Mouse (Mus musculus) heart, embryonic 16.5 days (tissue): ENCODE data around the gene Tmem82. TPM values are rescaled to one million over a fixed set of nuclear protein-coding genes. Genes with fewer than 3 reads are reported as not detected.

Experiments
- ATAC-seq: fragments of 200-750 bp; cut with Nextera tagmentation; replicated peaks from 2 replicates; pipeline ENCODE4 v1.8.0; 2017; ENCODE audit warnings: moderate number of reproducible peaks; ENCODE audit not compliant: insufficient read depth, low FRiP score; ENCODE audit errors: extremely low read depth
- H3K27ac ChIP-seq: fragments of 300-500 bp; sonication (generic); 2 replicates; pipeline ENCODE4 v1.5.1; 2014; ENCODE audit warnings: mild to moderate bottlenecking, low read length, control low read depth, moderate library complexity
- H3K27me3 ChIP-seq: fragments of 300-500 bp; sonication (generic); 2 replicates; pipeline ENCODE4 v1.6.1; 2014; ENCODE audit warnings: low read length, mixed read lengths; ENCODE audit not compliant: control insufficient read depth, insufficient read depth
- H3K36me3 ChIP-seq: fragments of 300-500 bp; sonication (generic); 2 replicates; pipeline ENCODE4 v1.6.1; 2014; ENCODE audit not compliant: control insufficient read depth, insufficient read depth
- H3K4me1 ChIP-seq: fragments of 300-500 bp; sonication (generic); 2 replicates; pipeline ENCODE4 v1.6.1; 2014; ENCODE audit warnings: low read length, mixed read lengths; ENCODE audit not compliant: control insufficient read depth, insufficient read depth
- H3K4me2 ChIP-seq: fragments of 300-500 bp; sonication (generic); 2 replicates; pipeline ENCODE4 v1.6.1; 2014; ENCODE audit warnings: low read depth, mild to moderate bottlenecking, control low read depth, low read length
- H3K4me3 ChIP-seq: fragments of 300-500 bp; sonication (generic); 2 replicates; pipeline ENCODE4 v1.5.1; 2014; ENCODE audit warnings: mild to moderate bottlenecking, control low read depth, low read length
- H3K9ac ChIP-seq: fragments of 300-500 bp; sonication (generic); 2 replicates; pipeline ENCODE4 v1.6.1; 2014; ENCODE audit warnings: low read length, control low read depth
- H3K9me3 ChIP-seq: fragments of 300-500 bp; sonication (generic); replicated peaks from 2 replicates; pipeline ENCODE4 v1.6.1; 2016; ENCODE audit warnings: low read length; ENCODE audit not compliant: control insufficient read depth
- WGBS: fragments of 180-500 bp; shearing (Covaris S2); extraction: QIAGEN DNeasy Blood & Tissue Kit; methylation state at CpG from one replicate; pipeline ENCODE4 v1.1.7; 2014; 5-methylcytosine and 5-hydroxymethylcytosine counted together
- polyA plus RNA-seq: library from polyadenylated mRNA; unstranded; fragments of >200 nt; fragmentation: Nextera tagmentation; extraction: Ambion mirVana; gene quantifications from 2 replicates; pipeline ENCODE4 v1.2.1, GENCODE M21; 2015

Gene Tmem82
- polyA plus RNA-seq, 1 experiment from 2014 or later: 1.1 TPM

DNA sequence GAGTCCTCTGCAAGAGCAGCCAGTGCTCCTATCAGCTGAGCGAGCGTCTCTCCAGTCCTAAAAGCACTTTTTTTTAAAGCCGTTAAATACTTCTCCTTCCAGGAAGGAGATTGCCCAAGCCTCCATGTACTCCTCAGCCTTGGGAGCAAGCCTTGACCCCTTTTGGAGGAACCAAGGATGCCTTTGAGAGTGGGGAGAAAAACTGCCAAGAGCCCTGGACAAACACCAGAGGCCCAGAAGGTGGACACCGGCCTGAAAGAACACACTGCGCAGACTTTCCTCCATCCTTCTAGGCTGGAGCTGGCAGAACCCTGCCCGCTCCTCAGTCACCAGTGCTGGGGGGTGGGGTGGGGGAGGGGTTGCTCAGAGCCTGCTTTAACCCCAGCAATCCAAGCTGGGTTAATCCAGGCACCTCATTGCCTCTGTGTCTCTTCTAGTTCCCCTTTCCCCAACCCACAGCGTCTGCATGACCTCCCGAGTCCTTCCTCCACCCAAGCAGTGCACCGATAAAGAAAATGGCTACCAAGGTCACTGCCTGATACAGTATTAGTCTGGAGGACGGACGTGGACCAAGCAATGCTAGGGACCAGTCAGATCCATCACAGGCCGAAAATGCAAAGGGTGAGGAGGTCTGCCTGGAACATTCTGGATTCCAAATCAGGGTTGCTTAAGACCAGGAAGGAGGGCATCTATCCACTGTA lies 37.6 kb upstream of the Tmem82 start:
- Histone ChIP-seq H3K4me2 (no peak overlapping the region), H3K4me3 (no peak overlapping the region), H3K9ac (0 out of 2 replicates have a peak overlapping the region, but pooled peaks have one; percentile 20), H3K27ac (peak overlapping the region; percentile 64), H3K27me3 (no peaks in the 10 kb centered on the region), H3K4me1 (peaks cover 21% of the 10 kb centered on the region), H3K9me3 (no peaks in the 10 kb centered on the region), H3K36me3 (peaks cover 7% of the 10 kb centered on the region; the same call in 1 of the 2 replicates)
- ATAC-seq: no peak; the same call in 1 of the 2 replicates
- WGBS: 70% methylated on average over 12 of the region's 12 CpGs

- Histone ChIP-seq H3K27me3 (no peaks in the 10 kb centered on the region), H3K36me3 (no peaks in the 10 kb centered on the region), H3K9me3 (no peaks in the 10 kb centered on the region), H3K4me3 (no peak overlapping the region), H3K27ac (peak overlapping the region; percentile 34; the same call in 1 of the 2 replicates), H3K4me2 (no peak overlapping the region), H3K9ac (no peak overlapping the region), H3K4me1 (peaks cover 21% of the 10 kb centered on the region)
- no peak for ATAC-seq
- 70% methylated on average over 6 of the region's 6 CpGs for WGBS
Measured at GRCm38 (mm10) chr4:141654509-141654908, 36.1 kb upstream of the Tmem82 start.

DNA sequence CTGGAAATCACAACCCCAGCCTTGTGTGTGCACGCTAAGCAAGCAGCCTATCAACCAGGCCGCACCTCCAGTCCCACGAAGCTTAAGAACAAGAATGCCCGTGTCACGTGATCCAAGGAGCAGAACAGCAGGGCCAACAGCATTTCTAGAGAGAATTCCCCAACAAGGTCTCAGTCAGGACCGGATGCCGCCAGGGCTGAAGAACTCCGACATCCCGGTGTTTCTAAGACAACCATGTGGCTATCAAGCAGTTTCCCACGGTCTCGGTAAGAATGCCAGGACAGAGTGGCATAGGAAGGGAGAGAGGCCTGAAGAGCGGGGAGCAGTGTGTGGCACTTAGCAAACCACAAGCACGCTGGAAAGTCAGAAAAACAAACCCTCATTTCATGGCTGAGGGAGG lies 35.4 kb upstream of the Tmem82 start:
- H3K4me3 ChIP-seq: no peak overlapping the region
- H3K9ac ChIP-seq: no peak overlapping the region
- H3K27ac ChIP-seq: peak overlapping the region; percentile 34; the same call in 1 of the 2 replicates
- no peak overlapping the region for H3K4me2 ChIP-seq
- H3K4me1 ChIP-seq: peaks cover 27% of the 10 kb centered on the region
- H3K36me3 ChIP-seq: no peaks in the 10 kb centered on the region
- no peaks in the 10 kb centered on the region for H3K27me3 ChIP-seq
- 83% methylated on average over 13 of the region's 13 CpGs for WGBS
- H3K9me3 ChIP-seq: no peaks in the 10 kb centered on the region
- no peak for ATAC-seq

DNA sequence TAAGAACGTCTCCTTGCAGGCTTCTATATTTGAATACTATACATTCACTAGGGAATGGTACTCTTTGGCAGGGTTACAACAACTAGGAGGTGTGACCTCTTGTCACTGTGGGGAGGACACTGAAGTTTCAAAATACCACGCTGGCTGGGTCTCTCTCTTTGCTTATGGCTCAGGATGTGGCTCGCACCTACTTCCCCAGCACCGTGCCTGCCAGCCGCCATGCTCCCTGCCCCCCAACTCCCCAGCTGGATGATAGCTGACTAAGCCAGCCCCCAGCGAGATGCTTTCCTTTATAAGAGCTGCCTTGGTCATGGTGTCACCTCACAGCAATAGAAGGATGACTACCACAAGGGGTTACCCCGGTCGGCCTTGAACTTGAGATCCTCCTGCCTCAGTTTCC lies 34.6 kb upstream of the Tmem82 start:
- Histone ChIP-seq H3K9ac (no peak overlapping the region), H3K4me1 (peaks cover 29% of the 10 kb centered on the region), H3K36me3 (no peaks in the 10 kb centered on the region), H3K4me3 (no peak overlapping the region), H3K27ac (no peak overlapping the region), H3K4me2 (no peak overlapping the region), H3K27me3 (no peaks in the 10 kb centered on the region), H3K9me3 (no peaks in the 10 kb centered on the region)
- WGBS: 72% methylated on average over 8 of the region's 8 CpGs
- no peak for ATAC-seq

- H3K27me3 ChIP-seq: no peaks in the 10 kb centered on the region
- peaks cover 5% of the 10 kb centered on the region for H3K36me3 ChIP-seq
- no peak for ATAC-seq
- no peak overlapping the region for H3K27ac ChIP-seq
- H3K4me2 ChIP-seq: no peak overlapping the region
- WGBS: 83% methylated on average over 10 of the region's 10 CpGs
- H3K4me3 ChIP-seq: no peak overlapping the region
- no peak overlapping the region for H3K9ac ChIP-seq
- peaks cover 26% of the 10 kb centered on the region for H3K4me1 ChIP-seq
- no peaks in the 10 kb centered on the region for H3K9me3 ChIP-seq
Measured at GRCm38 (mm10) chr4:141651944-141652343, 33.5 kb upstream of the Tmem82 start.

DNA sequence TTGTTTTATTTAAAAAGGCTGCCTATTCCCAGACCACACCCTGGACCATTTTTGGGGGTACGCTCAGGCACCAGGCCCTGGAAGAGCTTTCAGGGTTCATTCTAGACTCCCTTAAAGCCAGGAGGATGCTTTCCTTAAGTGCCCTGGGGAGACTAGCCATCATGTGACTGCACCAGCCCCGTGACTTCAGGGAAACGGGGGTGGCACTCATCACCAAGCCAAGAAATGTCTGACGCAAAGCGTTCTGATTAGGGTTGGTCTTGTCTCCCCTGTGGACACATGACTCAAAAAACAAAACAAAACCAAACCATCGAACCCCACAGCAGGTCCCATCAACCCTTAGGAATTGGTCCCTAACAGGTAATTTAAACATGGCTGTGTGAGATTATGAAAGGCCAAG lies 32.9 kb upstream of the Tmem82 start:
- Histone ChIP-seq H3K9me3 (no peaks in the 10 kb centered on the region), H3K4me2 (no peak overlapping the region), H3K4me3 (no peak overlapping the region), H3K27ac (no peak overlapping the region), H3K27me3 (no peaks in the 10 kb centered on the region), H3K36me3 (peaks cover 6% of the 10 kb centered on the region), H3K4me1 (peaks cover 24% of the 10 kb centered on the region), H3K9ac (no peak overlapping the region)
- no peak for ATAC-seq
- 58% methylated on average over 6 of the region's 6 CpGs for WGBS

GRCm38 (mm10) chr4:141649244-141649643 lies 30.8 kb upstream of the Tmem82 start:
- no peak overlapping the region for H3K9ac ChIP-seq
- peaks cover 6% of the 10 kb centered on the region for H3K36me3 ChIP-seq
- no peak overlapping the region for H3K27ac ChIP-seq
- WGBS: 59% methylated on average over 6 of the region's 6 CpGs
- H3K9me3 ChIP-seq: no peaks in the 10 kb centered on the region
- H3K4me3 ChIP-seq: no peak overlapping the region
- ATAC-seq: no peak
- no peaks in the 10 kb centered on the region for H3K27me3 ChIP-seq
- no peak overlapping the region for H3K4me2 ChIP-seq
- H3K4me1 ChIP-seq: peaks cover 16% of the 10 kb centered on the region

- H3K36me3 ChIP-seq: peaks cover 6% of the 10 kb centered on the region
- H3K4me1 ChIP-seq: peaks cover 24% of the 10 kb centered on the region
- no peaks in the 10 kb centered on the region for H3K9me3 ChIP-seq
- 79% methylated on average over 5 of the region's 5 CpGs for WGBS
- H3K27me3 ChIP-seq: no peaks in the 10 kb centered on the region
- 0 out of 2 replicates have a peak overlapping the region, but pooled peaks have one; percentile 36 for H3K27ac ChIP-seq
- no peak overlapping the region for H3K9ac ChIP-seq
- no peak overlapping the region for H3K4me3 ChIP-seq
- ATAC-seq: no peak
- no peak overlapping the region for H3K4me2 ChIP-seq
Measured at GRCm38 (mm10) chr4:141648262-141648661, 29.8 kb upstream of the Tmem82 start.

- H3K27me3 ChIP-seq: no peaks in the 10 kb centered on the region
- no peak for ATAC-seq
- H3K4me1 ChIP-seq: peaks cover 30% of the 10 kb centered on the region
- no peak overlapping the region for H3K4me3 ChIP-seq
- no peak overlapping the region for H3K27ac ChIP-seq
- no peak overlapping the region for H3K9ac ChIP-seq
- no peak overlapping the region for H3K4me2 ChIP-seq
- no peaks in the 10 kb centered on the region for H3K9me3 ChIP-seq
- peaks cover 6% of the 10 kb centered on the region for H3K36me3 ChIP-seq
- 88% methylated on average over 3 of the region's 3 CpGs for WGBS
Measured at GRCm38 (mm10) chr4:141647187-141647586, 28.8 kb upstream of the Tmem82 start.
